In the genomic region with DNA sequence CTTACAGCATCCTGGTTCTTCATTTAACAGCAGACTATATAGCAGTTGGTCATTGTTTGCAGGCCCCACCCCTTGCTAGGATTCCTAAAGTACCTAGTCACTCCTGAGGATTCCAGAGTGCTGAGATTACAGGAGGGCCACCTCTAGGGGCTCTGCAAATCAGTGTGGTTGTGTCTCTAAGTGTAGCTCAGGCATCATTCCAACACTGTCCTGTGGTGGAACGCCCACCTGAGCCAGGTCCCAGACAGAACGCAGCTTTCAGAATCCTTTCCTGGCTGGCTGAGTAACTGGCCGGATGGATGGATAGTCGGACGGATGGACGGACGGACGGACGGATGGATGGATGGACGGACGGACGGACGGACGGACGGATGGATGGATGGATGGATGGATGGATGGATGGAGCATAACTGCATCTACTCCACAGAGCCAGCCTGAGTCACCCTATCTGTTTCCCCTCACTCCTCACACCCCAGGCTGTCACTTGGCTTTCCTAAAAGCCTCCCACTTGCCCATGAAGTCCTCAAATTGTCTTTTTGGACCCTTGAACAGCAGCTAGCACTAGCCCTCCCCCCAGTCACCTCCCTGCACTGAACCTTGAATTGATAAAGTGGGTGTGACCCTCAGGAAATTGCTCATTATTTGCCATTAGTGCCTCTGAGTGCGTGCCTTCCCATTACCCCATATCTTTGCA, we compare ENCODE assay signal across 8 mouse cellular contexts. TPM values are rescaled to one million over a fixed set of nuclear protein-coding genes. Genes with fewer than 3 reads are reported as not detected.
DNase-seq lines count a peak whose midpoint lies in the region; ATAC-seq and TF ChIP-seq lines count a peak whose summit lies in the region.

No protein-coding gene starts in this region.

- no peak for TF ChIP-seq POLR2A in thymus, adult 2 months (IDR thresholded peaks at IDR 0.05; ENCODE audit: control insufficient read depth, extremely low read depth, insufficient read depth, low read length, poor library complexity)

- ATAC-seq in kidney, embryonic 15.5 days (replicated peaks; ENCODE audit: low FRiP score), result 0 out of 2 replicates have a peak, but pooled peaks have one; percentile 16
- no peak for ATAC-seq in embryonic facial prominence, embryonic 12.5 days (ENCODE audit: insufficient number of reproducible peaks, insufficient read depth, low FRiP score, low TSS enrichment)
- no peak for ATAC-seq in hindbrain, embryonic 16.5 days
- peak; percentile 51 for ATAC-seq in midbrain, embryonic 15.5 days (replicated peaks)
- ATAC-seq in frontal cortex, adult (ENCODE audit: low TSS enrichment), result no peak

- peak overlapping the region; percentile 57; the same call in 1 of the 2 replicates for H3K27ac ChIP-seq in kidney, embryonic 15.5 days
- H3K27ac ChIP-seq in embryonic facial prominence, embryonic 12.5 days, result no peak overlapping the region
- peak overlapping the region; percentile 82 for H3K27ac ChIP-seq in hindbrain, embryonic 16.5 days (ENCODE audit: low read depth, low read length)
- H3K27ac ChIP-seq in midbrain, embryonic 15.5 days, result peak overlapping the region; percentile 72
- no peak overlapping the region for H3K27ac ChIP-seq in thymus, adult 2 months (ENCODE audit: control insufficient read depth, insufficient read depth, low read length)

- 78% methylated on average over 16 of the region's 16 CpGs for WGBS in kidney, embryonic 15.5 days
- WGBS in embryonic facial prominence, embryonic 12.5 days, result 73% methylated on average over 16 of the region's 16 CpGs
- WGBS in hindbrain, embryonic 16.5 days, result 63% methylated on average over 16 of the region's 16 CpGs
- WGBS in midbrain, embryonic 15.5 days, result 79% methylated on average over 16 of the region's 16 CpGs
- 85% methylated on average over 16 of the region's 16 CpGs for WGBS in thymus, adult 2 months

- no peaks in the 10 kb centered on the region for H3K36me3 ChIP-seq in kidney, embryonic 15.5 days
- no peaks in the 10 kb centered on the region for H3K36me3 ChIP-seq in embryonic facial prominence, embryonic 12.5 days
- H3K36me3 ChIP-seq in hindbrain, embryonic 16.5 days (ENCODE audit: control insufficient read depth, insufficient read depth, low read length), result no peaks in the 10 kb centered on the region
- H3K36me3 ChIP-seq in midbrain, embryonic 15.5 days (replicated peaks), result no peaks in the 10 kb centered on the region
- H3K36me3 ChIP-seq in thymus, adult 2 months (ENCODE audit: control insufficient read depth, insufficient read depth, low read length), result no peaks in the 10 kb centered on the region

- H3K4me3 ChIP-seq in kidney, embryonic 15.5 days (replicated peaks), result peak overlapping the region; percentile 51
- peak overlapping the region; percentile 44 for H3K4me3 ChIP-seq in embryonic facial prominence, embryonic 12.5 days
- H3K4me3 ChIP-seq in hindbrain, embryonic 16.5 days (ENCODE audit: low read length), result peak overlapping the region; percentile 58
- H3K4me3 ChIP-seq in midbrain, embryonic 15.5 days, result peak overlapping the region; percentile 53
- H3K4me3 ChIP-seq in thymus, adult 2 months (ENCODE audit: control insufficient read depth, insufficient read depth, low read length), result no peak overlapping the region

- no peak for DNase-seq in kidney, postnatal 14 days
- DNase-seq in thymus, adult 2 months, result no peak
- DNase-seq in kidney, postnatal 25 days, result no peak

- H3K4me2 ChIP-seq in kidney, embryonic 15.5 days, result peak overlapping the region; percentile 87
- H3K4me2 ChIP-seq in embryonic facial prominence, embryonic 12.5 days (replicated peaks), result peak overlapping the region; percentile 84
- H3K4me2 ChIP-seq in hindbrain, embryonic 16.5 days (ENCODE audit: low read length), result peak overlapping the region; percentile 90
- peak overlapping the region; percentile 78 for H3K4me2 ChIP-seq in midbrain, embryonic 15.5 days

- H3K4me1 ChIP-seq in kidney, embryonic 15.5 days, result peaks cover 25% of the 10 kb centered on the region
- H3K4me1 ChIP-seq in embryonic facial prominence, embryonic 12.5 days, result peaks cover 12% of the 10 kb centered on the region; the same call in 1 of the 2 replicates
- peaks cover 9% of the 10 kb centered on the region for H3K4me1 ChIP-seq in hindbrain, embryonic 16.5 days (ENCODE audit: control insufficient read depth, insufficient read depth, low read depth, low read length)
- H3K4me1 ChIP-seq in midbrain, embryonic 15.5 days, result peaks cover 11% of the 10 kb centered on the region
- no peaks in the 10 kb centered on the region for H3K4me1 ChIP-seq in thymus, adult 2 months (replicated peaks; ENCODE audit: control insufficient read depth, insufficient read depth, low read length)

- H3K27me3 ChIP-seq in kidney, embryonic 15.5 days, result 0 out of 2 replicates have a peak, but pooled peaks cover 7% of the 10 kb centered on the region
- H3K27me3 ChIP-seq in embryonic facial prominence, embryonic 12.5 days, result peaks cover 4% of the 10 kb centered on the region; the same call in 1 of the 2 replicates
- no peaks in the 10 kb centered on the region for H3K27me3 ChIP-seq in hindbrain, embryonic 16.5 days (replicated peaks; ENCODE audit: control insufficient read depth, insufficient read depth, low read length)
- H3K27me3 ChIP-seq in midbrain, embryonic 15.5 days (replicated peaks), result no peaks in the 10 kb centered on the region
- no peaks in the 10 kb centered on the region; the same call in 1 of the 2 replicates for H3K27me3 ChIP-seq in thymus, adult 2 months (ENCODE audit: control insufficient read depth, insufficient read depth, low read length)

- H3K9ac ChIP-seq in kidney, embryonic 15.5 days, result peak overlapping the region; percentile 54
- H3K9ac ChIP-seq in embryonic facial prominence, embryonic 12.5 days, result peak overlapping the region; percentile 51; the same call in 1 of the 2 replicates
- H3K9ac ChIP-seq in hindbrain, embryonic 16.5 days (ENCODE audit: low read depth, low read length), result peak overlapping the region; percentile 82
- H3K9ac ChIP-seq in midbrain, embryonic 15.5 days, result peak overlapping the region; percentile 47

- no peaks in the 10 kb centered on the region for H3K9me3 ChIP-seq in kidney, embryonic 15.5 days (replicated peaks)
- no peaks in the 10 kb centered on the region for H3K9me3 ChIP-seq in embryonic facial prominence, embryonic 12.5 days
- H3K9me3 ChIP-seq in hindbrain, embryonic 16.5 days (ENCODE audit: control insufficient read depth, low read length), result no peaks in the 10 kb centered on the region
- H3K9me3 ChIP-seq in midbrain, embryonic 15.5 days, result no peaks in the 10 kb centered on the region

- TF ChIP-seq CTCF in thymus, adult 2 months (IDR thresholded peaks at IDR 0.05; ENCODE audit: borderline replicate concordance, control insufficient read depth, extremely low read depth, insufficient read depth, low read length, poor library complexity), result no peak

RNA-seq across cellular contexts. Expression of a gene that starts 0.4 kb away (rescaled TPM):
- 6.0 and 6.9 TPM in 2 replicates for polyA plus RNA-seq in kidney, embryonic 15.5 days (2015; fragmentation: Nextera tagmentation; extraction: Ambion mirVana)
- polyA plus RNA-seq in embryonic facial prominence, embryonic 12.5 days (2016; fragmentation: Nextera tagmentation; extraction: Ambion mirVana), result 3.0 and 3.5 TPM in 2 replicates
- polyA plus RNA-seq in hindbrain, embryonic 16.5 days (2015; fragmentation: Nextera tagmentation; extraction: Ambion mirVana), result 33.0 and 36.6 TPM in 2 replicates
- polyA plus RNA-seq in midbrain, embryonic 15.5 days (2015; fragmentation: Nextera tagmentation; extraction: Ambion mirVana), result 22.9 and 24.8 TPM in 2 replicates
- polyA plus RNA-seq in thymus, adult 2 months (2012; rRNA removed), result 0.31 and 0.51 TPM in 2 replicates

RNA-seq across cellular contexts. Expression of a gene that starts 41.3 kb away (rescaled TPM):
- 35.4 and 39.2 TPM in 2 replicates for polyA plus RNA-seq in kidney, embryonic 15.5 days (2015; fragmentation: Nextera tagmentation; extraction: Ambion mirVana)
- polyA plus RNA-seq in embryonic facial prominence, embryonic 12.5 days (2016; fragmentation: Nextera tagmentation; extraction: Ambion mirVana), result 41.1 and 42.1 TPM in 2 replicates
- 25.8 and 31.9 TPM in 2 replicates for polyA plus RNA-seq in hindbrain, embryonic 16.5 days (2015; fragmentation: Nextera tagmentation; extraction: Ambion mirVana)
- 30.8 and 36.1 TPM in 2 replicates for polyA plus RNA-seq in midbrain, embryonic 15.5 days (2015; fragmentation: Nextera tagmentation; extraction: Ambion mirVana)
- 50.7 and 58.8 TPM in 2 replicates for polyA plus RNA-seq in thymus, adult 2 months (2012; rRNA removed)

Comparison
In these comparisons a context has a peak if more than half of its experiments do, and no peak if none do; other contexts are left out.
1. ATAC-seq: peak in kidney, embryonic 15.5 days (single experiment) and midbrain, embryonic 15.5 days (single experiment); none in embryonic facial prominence, embryonic 12.5 days (single experiment), hindbrain, embryonic 16.5 days (single experiment) and frontal cortex, adult (single experiment).
2. H3K27ac ChIP-seq: peak in kidney, embryonic 15.5 days (single experiment), hindbrain, embryonic 16.5 days (single experiment) and midbrain, embryonic 15.5 days (single experiment); none in embryonic facial prominence, embryonic 12.5 days (single experiment) and thymus, adult 2 months (single experiment).
3. Peak in every context shown above with its lines, with median percentiles within 50 percentile points of each other: H3K4me2 ChIP-seq and H3K9ac ChIP-seq.